Mouse (Mus musculus) mouse trophoblast stem cell (cell line): ENCODE data around the gene Tmem158.

Source experiments
- in situ Hi-C, 2 experiments: fragments of 300-500 bp; cut with MseI, MboI; formaldehyde crosslinking; loops; 2 replicates in 1 of 2; 3 replicates in 1 of 2; pipeline ENCODE4 v1.15.1; 2025

Tmem158 gene

GRCm38 (mm10) chr9:123255736-123256135 lies 4.8 kb downstream of the Tmem158 start:
- in situ Hi-C loops, result loop anchor here (5.0 to 25.0 kb wide), 3 partner anchors 98 to 269 kb away; partner anchors contain the start of gene Sacm1l (in 1 of the 2)

- in situ Hi-C loops, result no loop called here
These were observed 12.6 kb downstream of the Tmem158 start for GRCm38 (mm10) chr9:123247992-123248391.

- in situ Hi-C loops, result no loop called here
These were observed 15.4 kb downstream of the Tmem158 start for GRCm38 (mm10) chr9:123245146-123245545.

GRCm38 (mm10) chr9:123243988-123244387 lies 16.6 kb downstream of the Tmem158 start:
- in situ Hi-C loops, result no loop called here

GRCm38 (mm10) chr9:123241191-123241590 lies 19.4 kb downstream of the Tmem158 start:
- in situ Hi-C loops, result no loop called here

- in situ Hi-C loops, result no loop called here
These were observed 19.8 kb downstream of the Tmem158 start for GRCm38 (mm10) chr9:123240751-123241150.

- in situ Hi-C loops, result no loop called here
These were observed 20.3 kb downstream of the Tmem158 start for GRCm38 (mm10) chr9:123240271-123240670.

- in situ Hi-C loops, result no loop called here
These were observed 20.9 kb downstream of the Tmem158 start for GRCm38 (mm10) chr9:123239651-123240050.

GRCm38 (mm10) chr9:123238256-123239045 lies 22.1 kb downstream of the Tmem158 start:
- in situ Hi-C loops, result no loop called here

GRCm38 (mm10) chr9:123237739-123238138 lies 22.8 kb downstream of the Tmem158 start:
- in situ Hi-C loops, result no loop called here

GRCm38 (mm10) chr9:123235621-123236020 lies 24.9 kb downstream of the Tmem158 start:
- in situ Hi-C loops, result no loop called here

- in situ Hi-C loops, result no loop called here
These were observed 30.7 kb downstream of the Tmem158 start for GRCm38 (mm10) chr9:123229826-123230225.

- in situ Hi-C loops, result no loop called here
These were observed 31.9 kb downstream of the Tmem158 start for GRCm38 (mm10) chr9:123228671-123229070.

- in situ Hi-C loops, result no loop called here
These were observed 33.3 kb downstream of the Tmem158 start for GRCm38 (mm10) chr9:123227106-123227750.

GRCm38 (mm10) chr9:123224863-123225431 lies 35.6 kb downstream of the Tmem158 start:
- in situ Hi-C loops, result no loop called here

- in situ Hi-C loops, result no loop called here
These were observed 40.7 kb downstream of the Tmem158 start for GRCm38 (mm10) chr9:123219826-123220225.

- in situ Hi-C loops, result no loop called here
These were observed 44.7 kb downstream of the Tmem158 start, which contains the start of gene Cdcp1 for GRCm38 (mm10) chr9:123215621-123216440. Cdcp1 (minus strand) TSS chr9:123216038.

GRCm38 (mm10) chr9:123213371-123213770 lies 47.2 kb downstream of the Tmem158 start:
- in situ Hi-C loops, result no loop called here
